Mouse (Mus musculus): ENCODE data around the gene Ccdc171.

The Ccdc171 gene

DNA sequence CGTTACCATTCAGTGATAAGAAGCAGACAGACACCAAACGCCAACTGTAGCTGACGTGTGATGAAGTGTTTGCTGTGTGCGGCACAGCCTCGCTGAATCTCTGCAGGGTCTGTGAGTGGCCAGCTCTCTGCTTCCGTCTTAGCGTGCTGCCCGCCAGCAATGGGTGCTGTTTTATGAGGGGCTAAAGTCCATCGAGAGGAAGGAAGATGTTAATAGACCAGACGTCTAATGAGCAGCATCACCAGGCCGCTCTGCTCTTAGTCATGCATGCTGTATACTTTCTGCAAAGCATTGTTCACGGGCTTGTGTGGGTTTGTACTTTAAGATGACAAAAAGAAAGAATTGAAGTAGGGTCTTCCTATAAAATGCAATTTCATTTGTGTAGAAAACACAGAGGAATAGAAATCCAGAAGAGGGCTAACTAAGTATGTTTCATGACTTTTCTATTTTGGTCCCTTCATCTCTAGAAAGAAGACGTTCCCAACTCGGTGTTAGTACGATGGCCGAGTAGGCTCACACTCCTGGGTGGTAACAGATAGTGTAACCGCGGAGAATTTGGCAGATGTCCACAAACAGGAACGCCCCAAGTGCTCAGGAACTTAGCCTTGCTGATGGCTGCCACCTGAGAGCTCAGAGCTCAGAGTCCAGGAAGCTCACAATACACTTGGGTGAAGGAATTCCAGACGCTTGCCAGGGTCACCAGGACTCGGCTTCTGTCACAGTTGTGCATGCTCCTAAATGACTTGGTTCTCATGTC is 273.5 kb downstream of the Ccdc171 start:
- DNase-seq: no peak

DNA sequence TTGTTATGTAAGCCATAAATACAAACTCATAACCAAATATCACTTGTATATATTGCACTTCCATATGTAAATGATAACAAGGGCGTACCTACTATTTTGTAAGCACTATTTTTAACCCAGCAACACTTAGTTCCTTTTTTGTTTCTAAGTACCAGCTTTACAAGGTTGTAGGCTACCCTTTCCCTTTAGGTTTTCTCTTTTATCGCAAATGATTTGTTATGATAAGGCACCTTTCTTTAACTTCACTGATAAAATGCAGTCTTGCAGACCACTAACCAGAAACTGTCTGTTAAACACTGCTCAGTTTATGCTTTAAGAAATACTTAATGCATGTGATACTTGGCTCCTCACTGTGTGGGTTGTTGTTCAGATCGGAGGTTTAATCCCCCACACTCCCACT is 275.1 kb downstream of the Ccdc171 start:
- no peak for DNase-seq

DNA sequence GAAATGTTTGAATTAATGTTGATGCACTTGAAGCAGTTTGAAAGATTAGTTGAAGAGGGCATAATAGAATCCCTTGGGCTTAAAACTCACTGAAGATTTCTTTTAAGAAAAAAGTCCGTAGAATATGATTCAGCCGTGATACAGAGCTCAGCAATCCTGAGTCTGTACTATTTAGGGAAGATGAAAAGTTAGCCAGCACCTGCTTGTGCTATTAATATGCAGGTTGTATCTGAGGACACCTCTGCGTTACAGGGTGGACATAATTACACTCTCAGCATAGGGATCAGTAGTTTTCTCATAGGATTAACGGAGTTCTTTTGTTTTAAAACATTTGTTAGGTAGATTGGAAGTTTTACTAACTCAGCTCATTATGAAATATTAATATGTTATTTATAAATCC is 291.6 kb downstream of the Ccdc171 start:
- no peak for DNase-seq

DNA sequence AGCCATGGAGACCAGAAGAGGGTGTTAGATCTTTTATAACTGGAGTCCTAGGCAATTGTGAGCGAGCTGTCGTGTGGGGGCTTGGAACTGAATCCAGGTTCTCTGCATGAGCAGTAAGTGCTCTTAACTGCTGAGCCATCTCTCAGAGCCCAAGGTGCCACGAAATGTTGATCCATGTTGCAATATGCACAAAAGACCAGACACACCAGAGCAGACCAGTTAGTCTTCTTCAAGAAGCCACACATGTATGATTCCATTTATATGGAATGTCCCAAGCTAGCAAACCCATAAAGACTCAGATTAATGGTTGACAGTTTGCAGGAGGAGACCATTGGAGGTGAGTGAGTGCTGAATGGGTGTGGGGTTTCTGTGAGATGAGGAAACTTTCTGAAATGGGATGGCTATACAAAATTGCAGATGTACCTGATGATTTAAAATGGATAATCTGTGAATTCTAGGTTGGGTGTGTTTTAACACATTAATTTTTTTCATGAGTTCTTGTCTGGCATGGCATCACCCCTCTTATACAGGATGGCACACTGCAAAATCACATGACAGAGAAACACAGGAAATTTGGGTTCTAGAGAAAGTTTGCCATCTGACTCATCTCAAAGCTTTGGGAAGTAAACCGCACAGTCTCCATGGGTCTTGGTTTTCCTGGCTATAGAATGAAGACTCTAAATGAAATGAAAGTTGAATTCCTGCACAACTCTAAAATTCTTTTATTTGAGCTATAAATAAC is 304.5 kb downstream of the Ccdc171 start:
- DNase-seq: no peak

DNA sequence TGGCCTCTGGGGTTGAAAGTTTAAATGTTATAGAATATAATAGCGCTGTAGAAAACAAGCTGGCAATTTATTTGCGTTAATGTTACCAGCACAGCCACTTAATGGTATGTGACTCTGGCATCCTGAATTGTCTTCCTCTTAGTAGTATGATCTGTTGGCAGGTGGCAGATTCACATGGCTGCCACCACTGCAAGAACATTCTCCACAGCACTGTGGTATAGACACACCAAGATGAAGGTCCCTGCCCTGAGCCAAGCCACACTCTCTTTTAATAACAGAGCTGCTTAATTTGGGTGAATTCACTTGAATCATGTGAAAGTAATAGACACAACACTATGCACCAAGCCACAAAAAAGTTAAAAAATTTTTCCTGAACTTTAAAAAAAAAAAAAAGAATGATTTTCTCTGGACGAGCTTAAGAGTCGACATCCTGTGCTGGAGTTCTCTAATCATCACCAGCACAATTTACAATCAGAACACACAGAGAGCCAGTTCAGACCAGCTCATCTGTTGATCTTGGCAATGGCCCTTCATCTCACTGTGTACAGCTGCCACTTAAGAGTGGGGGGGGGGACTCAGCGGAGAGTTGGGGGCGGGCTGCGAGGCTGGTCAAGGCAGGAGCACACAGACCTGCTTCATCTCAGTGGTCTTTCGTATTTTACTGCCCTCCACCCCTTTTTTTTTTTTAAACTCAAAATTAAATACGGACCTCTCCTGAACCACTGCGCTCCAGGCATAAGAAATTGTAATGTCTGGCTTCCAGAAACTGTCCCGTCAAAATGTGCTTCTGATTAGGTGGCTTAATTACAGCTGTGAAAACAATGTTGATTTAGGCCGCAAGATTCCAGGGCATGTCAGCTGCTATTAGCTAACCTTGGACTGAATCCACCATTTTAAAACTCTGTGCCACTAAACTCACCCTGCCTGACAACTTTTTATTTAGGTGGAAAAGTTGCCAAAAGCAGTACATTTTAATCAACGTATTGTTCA is 305.8 kb downstream of the Ccdc171 start:
- no peak for DNase-seq

- DNase-seq: no peak
These were observed 313.7 kb downstream of the Ccdc171 start for GRCm38 (mm10) chr4:83839077-83839476.

DNA sequence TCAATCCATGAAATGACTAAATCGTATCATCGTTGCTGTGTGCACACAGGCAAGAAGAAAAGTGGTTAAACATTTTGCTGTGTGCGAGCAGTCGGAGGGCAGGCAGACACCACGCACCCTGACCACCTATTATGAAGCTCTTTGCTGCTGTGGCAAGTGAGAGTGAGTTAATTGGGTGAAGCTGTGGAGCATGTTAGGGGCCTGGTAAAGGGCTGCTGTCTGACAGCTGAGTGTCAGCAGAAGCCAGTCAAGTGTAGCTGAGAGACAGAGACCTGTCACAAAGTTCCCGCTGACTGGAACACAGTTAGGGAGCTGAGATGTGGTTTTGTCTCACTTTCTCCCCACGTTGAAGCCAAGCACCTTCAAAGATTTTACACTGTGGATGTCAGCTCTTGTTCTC is 321.0 kb downstream of the Ccdc171 start:
- no peak for DNase-seq

GRCm38 (mm10) chr4:83853885-83854284 is 328.5 kb downstream of the Ccdc171 start:
- no peak for DNase-seq

- DNase-seq: no peak
These were observed 336.4 kb downstream of the Ccdc171 start for GRCm38 (mm10) chr4:83861706-83862105.

- no peak for DNase-seq
These were observed 336.9 kb downstream of the Ccdc171 start for GRCm38 (mm10) chr4:83862295-83862694.

GRCm38 (mm10) chr4:83876600-83876999 is 351.3 kb downstream of the Ccdc171 start:
- no peak for DNase-seq

DNA sequence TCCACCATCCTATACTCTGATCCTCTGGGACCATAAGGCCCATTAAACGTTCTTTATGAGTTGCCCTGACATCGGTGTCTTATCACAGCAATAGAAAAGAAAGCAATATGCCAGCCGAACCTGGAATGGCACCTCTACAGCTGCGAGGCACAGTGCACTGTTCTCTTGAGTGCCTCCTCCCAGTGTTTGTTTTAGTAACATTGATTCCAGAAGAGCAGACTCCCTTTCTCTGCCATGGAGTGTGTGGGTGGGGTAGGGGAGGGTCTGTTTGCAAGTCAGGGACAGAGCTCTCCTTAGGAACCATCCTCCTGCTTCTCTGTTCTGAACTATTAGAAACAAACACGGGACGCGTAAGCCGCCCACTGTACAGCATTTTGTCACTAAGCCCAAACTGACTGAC is 352.9 kb downstream of the Ccdc171 start:
- DNase-seq: no peak

GRCm38 (mm10) chr4:83888459-83889054 is 363.2 kb downstream of the Ccdc171 start:
- DNase-seq: no peak

DNA sequence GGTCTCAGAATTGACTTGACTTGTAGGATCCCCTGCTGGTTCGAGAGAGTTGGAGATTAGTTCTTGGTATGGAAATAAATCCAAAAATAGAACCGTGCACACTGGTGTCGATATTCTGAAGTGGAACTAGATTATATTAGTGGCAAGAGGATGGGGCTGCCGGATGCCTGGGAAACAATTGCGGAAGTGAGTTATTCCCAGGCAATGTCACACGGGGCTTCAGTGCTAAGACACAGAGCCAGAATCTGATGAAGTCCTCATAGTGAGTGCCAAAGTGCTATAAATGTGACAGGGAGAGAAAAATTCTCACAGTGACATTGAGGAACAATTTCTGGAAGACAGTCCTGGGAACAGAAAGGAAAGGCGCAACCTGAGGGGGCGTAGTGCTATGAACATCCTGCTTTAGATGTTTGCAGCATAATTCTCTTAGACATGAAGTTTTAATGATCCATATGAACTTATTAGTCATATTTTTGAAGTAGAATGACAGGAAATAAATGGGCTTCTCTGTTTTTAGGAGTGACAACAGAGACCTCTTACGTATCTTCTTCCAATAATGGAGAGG is 376.8 kb downstream of the Ccdc171 start:
- no peak for DNase-seq

Measured in cerebellum, adult 8-10 months (tissue).